Mouse (Mus musculus) forebrain, postnatal 0 days (tissue): ENCODE data around the gene Slc45a3. TPM values are rescaled to one million over a fixed set of nuclear protein-coding genes. Genes with fewer than 3 reads are reported as not detected.

Source experiments
- ATAC-seq: fragments of 200-750 bp; cut with Nextera tagmentation; 2 replicates; pipeline ENCODE4 v1.8.0; 2017; ENCODE audit warnings: mild to moderate bottlenecking, moderate library complexity
- DNase-seq: peaks from one replicate; pipeline ENCODE4 v3.0.0-alpha.2; 2015
- H3K27ac ChIP-seq: fragments of 300-500 bp; sonication (generic); 2 replicates; pipeline ENCODE4 v1.5.1; 2014; ENCODE audit warnings: low read depth, mild to moderate bottlenecking, antibody characterized with exemption, low read length, moderate library complexity, mixed read lengths
- H3K27me3 ChIP-seq: fragments of 300-500 bp; sonication (generic); 2 replicates; pipeline ENCODE4 v1.6.1; 2014; ENCODE audit warnings: mild to moderate bottlenecking, low read length, mixed read lengths; ENCODE audit not compliant: insufficient read depth
- H3K36me3 ChIP-seq: fragments of 300-500 bp; sonication (generic); 2 replicates; pipeline ENCODE4 v1.6.1; 2014; ENCODE audit warnings: mild to moderate bottlenecking, moderate library complexity; ENCODE audit not compliant: insufficient read depth
- H3K4me1 ChIP-seq: fragments of 300-500 bp; sonication (generic); 2 replicates; pipeline ENCODE4 v1.6.1; 2014; ENCODE audit warnings: antibody characterized with exemption; ENCODE audit not compliant: insufficient read depth
- H3K4me2 ChIP-seq: fragments of 300-500 bp; sonication (generic); 2 replicates; pipeline ENCODE4 v1.6.1; 2014; ENCODE audit warnings: low read depth, mild to moderate bottlenecking, moderate library complexity
- H3K4me3 ChIP-seq: fragments of 300-500 bp; sonication (generic); 2 replicates; pipeline ENCODE4 v1.5.1; 2014; ENCODE audit warnings: low read depth, low read length, mixed read lengths
- H3K9ac ChIP-seq: fragments of 300-500 bp; sonication (generic); 2 replicates; pipeline ENCODE4 v1.6.1; 2014; ENCODE audit warnings: mild to moderate bottlenecking
- H3K9me3 ChIP-seq: fragments of 300-500 bp; sonication (generic); 2 replicates; pipeline ENCODE4 v1.6.1; 2016; ENCODE audit warnings: low read length
- CTCF ChIP-seq: sonication (generic); IDR thresholded peaks from 2 replicates; pipeline ENCODE4 v1.5.1; 2016; ENCODE audit warnings: antibody characterized with exemption, control low read depth, low read depth
- WGBS: fragments of 180-500 bp; shearing (Covaris S2); extraction: QIAGEN DNeasy Blood & Tissue Kit; methylation state at CpG from one replicate; pipeline ENCODE4 v1.1.7; 2014; 5-methylcytosine and 5-hydroxymethylcytosine counted together
- polyA plus RNA-seq: library from polyadenylated mRNA; unstranded; fragments of >200 nt; fragmentation: Nextera tagmentation; extraction: Ambion mirVana; gene quantifications from 2 replicates; pipeline ENCODE4 v1.2.1, GENCODE M21; 2015
- total RNA-seq: library from RNA; depleted of rRNA; stranded (reverse); fragments of >200 nt; gene quantifications from 2 replicates; pipeline ENCODE4 v1.2.3, GENCODE M21; 2014

Slc45a3 gene
- total and polyA plus RNA-seq, 2 experiments from 2014 or later: 0.69 to 0.86 TPM

- H3K4me2 ChIP-seq: no peak overlapping the region
These were observed 1.8 kb downstream of the Slc45a3 start for GRCm38 (mm10) chr1:131964580-131964979.

GRCm38 (mm10) chr1:131965818-131966217, 3.1 kb downstream of the Slc45a3 start:
- ATAC-seq (no peak), DNase-seq (no peak)
- H3K4me1 ChIP-seq: peaks cover 6% of the 10 kb centered on the region; the same call in 1 of the 2 replicates
- no peaks in the 10 kb centered on the region for H3K36me3 ChIP-seq
- no peak overlapping the region for H3K4me3 ChIP-seq
- no peak overlapping the region for H3K9ac ChIP-seq
- 58% methylated on average over 5 of the region's 5 CpGs for WGBS
- no peak overlapping the region for H3K4me2 ChIP-seq
- no peaks in the 10 kb centered on the region for H3K9me3 ChIP-seq
- H3K27me3 ChIP-seq: peaks cover 8% of the 10 kb centered on the region; the same call in 1 of the 2 replicates
- TF ChIP-seq CTCF: no peak
- H3K27ac ChIP-seq: no peak overlapping the region

More at GRCm38 (mm10) chr1:131964580-131964979, 1.8 kb downstream of the Slc45a3 start:
- whole genome bisulfite sequencing: 82% methylated on average over 7 of the region's 7 CpGs
- no peak for TF ChIP-seq CTCF
- no peak for ATAC-seq
- H3K27ac ChIP-seq: no peak overlapping the region
- peaks cover 8% of the 10 kb centered on the region; the same call in 1 of the 2 replicates for H3K27me3 ChIP-seq
- no peaks in the 10 kb centered on the region for H3K36me3 ChIP-seq
- peaks cover 6% of the 10 kb centered on the region; the same call in 1 of the 2 replicates for H3K4me1 ChIP-seq
- H3K9me3 ChIP-seq: no peaks in the 10 kb centered on the region
- H3K9ac ChIP-seq: no peak overlapping the region
- no peak overlapping the region for H3K4me3 ChIP-seq
- DNase-seq: no peak

GRCm38 (mm10) chr1:131967336-131967735, 4.6 kb downstream of the Slc45a3 start:
- H3K4me1 ChIP-seq: peaks cover 6% of the 10 kb centered on the region; the same call in 1 of the 2 replicates
- H3K9me3 ChIP-seq: no peaks in the 10 kb centered on the region
- TF ChIP-seq CTCF: no peak
- no peak overlapping the region for H3K27ac ChIP-seq
- no peaks in the 10 kb centered on the region for H3K36me3 ChIP-seq
- ATAC-seq: no peak
- H3K9ac ChIP-seq: no peak overlapping the region
- H3K4me2 ChIP-seq: no peak overlapping the region
- WGBS: 71% methylated on average over 7 of the region's 7 CpGs
- no peak overlapping the region for H3K4me3 ChIP-seq
- DNase-seq: no peak
- peaks cover 8% of the 10 kb centered on the region; the same call in 1 of the 2 replicates for H3K27me3 ChIP-seq

GRCm38 (mm10) chr1:131968556-131968955, 5.8 kb downstream of the Slc45a3 start:
- Histone ChIP-seq H3K27me3 (peaks cover 8% of the 10 kb centered on the region; the same call in 1 of the 2 replicates), H3K27ac (no peak overlapping the region), H3K36me3 (no peaks in the 10 kb centered on the region), H3K4me2 (no peak overlapping the region), H3K9me3 (no peaks in the 10 kb centered on the region), H3K4me3 (no peak overlapping the region), H3K9ac (no peak overlapping the region), H3K4me1 (peaks cover 4% of the 10 kb centered on the region; the same call in 1 of the 2 replicates)
- ATAC-seq: no peak
- TF ChIP-seq CTCF: no peak
- 35% methylated on average over 3 of the region's 3 CpGs for WGBS
- DNase-seq: no peak

GRCm38 (mm10) chr1:131968983-131969382, 6.2 kb downstream of the Slc45a3 start:
- H3K9ac ChIP-seq: no peak overlapping the region
- DNase-seq (no peak), ATAC-seq (no peak)
- no peak overlapping the region for H3K27ac ChIP-seq
- 0 out of 2 replicates have a peak, but pooled peaks cover under 1% of the 10 kb centered on the region for H3K4me1 ChIP-seq
- H3K4me2 ChIP-seq: no peak overlapping the region
- no peak for TF ChIP-seq CTCF
- H3K4me3 ChIP-seq: no peak overlapping the region
- no peaks in the 10 kb centered on the region for H3K9me3 ChIP-seq
- 60% methylated on average over 6 of the region's 6 CpGs for WGBS
- H3K27me3 ChIP-seq: peaks cover 6% of the 10 kb centered on the region; the same call in 1 of the 2 replicates
- H3K36me3 ChIP-seq: no peaks in the 10 kb centered on the region

GRCm38 (mm10) chr1:131969825-131970224, 7.1 kb downstream of the Slc45a3 start:
- no peak for TF ChIP-seq CTCF
- Histone ChIP-seq H3K4me2 (no peak overlapping the region), H3K9me3 (no peaks in the 10 kb centered on the region), H3K4me3 (no peak overlapping the region), H3K36me3 (no peaks in the 10 kb centered on the region), H3K9ac (no peak overlapping the region), H3K27ac (no peak overlapping the region), H3K27me3 (no peaks in the 10 kb centered on the region), H3K4me1 (no peaks in the 10 kb centered on the region)
- no peak for ATAC-seq
- DNase-seq: no peak
- 60% methylated on average over 4 of the region's 4 CpGs for WGBS

- 51% methylated on average over 5 of the region's 5 CpGs for WGBS
- no peak for TF ChIP-seq CTCF
- H3K9me3 ChIP-seq: no peaks in the 10 kb centered on the region
- H3K4me2 ChIP-seq: no peak overlapping the region
- ATAC-seq: no peak
- no peaks in the 10 kb centered on the region for H3K27me3 ChIP-seq
- H3K27ac ChIP-seq: no peak overlapping the region
- no peak overlapping the region for H3K4me3 ChIP-seq
- no peaks in the 10 kb centered on the region for H3K4me1 ChIP-seq
- H3K36me3 ChIP-seq: no peaks in the 10 kb centered on the region
- DNase-seq: no peak
- no peak overlapping the region for H3K9ac ChIP-seq
These were observed 7.5 kb downstream of the Slc45a3 start for GRCm38 (mm10) chr1:131970322-131970660.
